In genomic region chr1:20671769-20672150, GRCm38 (mm10) we compare ENCODE assay signal across 1 mouse cellular context.
A peak's percentile ranks its signal among the peaks of the same experiment; 100 is the strongest.
TF ChIP-seq lines count a peak whose summit lies in the region.

No protein-coding gene starts in this region.

TF ChIP-seq in myocyte, 11 proteins besides CTCF, POLR2A, EP300 and RAD21:
- TF ChIP-seq POLR2AphosphoS2 (IDR thresholded peaks at IDR 0.05; ENCODE audit: insufficient read length, low read depth) = peak; percentile 83
- TF ChIP-seq MYOD1 (IDR thresholded peaks at IDR 0.05; ENCODE audit: control insufficient read depth in 1 of 3, insufficient read length in 2 of 3, low read depth in 2 of 3) = no peak
TF ChIP-seq in myocyte: peak in this region for 1.
